Mouse (Mus musculus) intestine, embryonic 15.5 days (tissue): ENCODE measurements around the gene Osbpl10. TPM values are rescaled to one million over a fixed set of nuclear protein-coding genes. Genes with fewer than 3 reads are reported as not detected.
"Not testable (repeated sequence)": the region's sequence is repeated elsewhere in the genome, so short reads cannot be mapped to it uniquely, and the experiment has no call there.

Experiments used
- ATAC-seq: fragments of 200-750 bp; cut with Nextera tagmentation; 2 replicates; pipeline ENCODE4 v1.8.0; 2017; ENCODE audit warnings: moderate TSS enrichment, moderate library complexity
- H3K27ac ChIP-seq: fragments of 300-500 bp; sonication (generic); 2 replicates; pipeline ENCODE4 v1.5.1; 2015; ENCODE audit warnings: mild to moderate bottlenecking, inconsistent platforms
- H3K27me3 ChIP-seq: fragments of 300-500 bp; sonication (generic); replicated peaks from 2 replicates; pipeline ENCODE4 v1.6.1; 2015; ENCODE audit warnings: inconsistent platforms
- H3K36me3 ChIP-seq: fragments of 300-500 bp; sonication (generic); 2 replicates; pipeline ENCODE4 v1.6.1; 2015; ENCODE audit warnings: inconsistent platforms
- H3K4me1 ChIP-seq: fragments of 300-500 bp; sonication (generic); replicated peaks from 2 replicates; pipeline ENCODE4 v1.6.1; 2015; ENCODE audit warnings: inconsistent platforms
- H3K4me2 ChIP-seq: fragments of 300-500 bp; sonication (generic); replicated peaks from 2 replicates; pipeline ENCODE4 v1.6.1; 2015; ENCODE audit warnings: mild to moderate bottlenecking, inconsistent platforms
- H3K4me3 ChIP-seq: fragments of 300-500 bp; sonication (generic); replicated peaks from 2 replicates; pipeline ENCODE4 v1.5.1; 2015; ENCODE audit warnings: inconsistent platforms
- H3K9ac ChIP-seq: fragments of 300-500 bp; sonication (generic); 2 replicates; pipeline ENCODE4 v1.6.1; 2015; ENCODE audit warnings: inconsistent platforms
- H3K9me3 ChIP-seq: fragments of 300-500 bp; sonication (generic); 2 replicates; pipeline ENCODE4 v1.6.1; 2016; ENCODE audit warnings: inconsistent platforms
- WGBS: fragments of 180-500 bp; shearing (Covaris S2); methylation state at CpG from one replicate; pipeline ENCODE4 v1.1.7; 2015; 5-methylcytosine and 5-hydroxymethylcytosine counted together
- polyA plus RNA-seq: library from polyadenylated mRNA; unstranded; fragments of >200 nt; fragmentation: Nextera tagmentation; extraction: Ambion mirVana; gene quantifications from 2 replicates; pipeline ENCODE4 v1.2.1, GENCODE M21; 2015

Gene Osbpl10
- polyA plus RNA-seq, 1 experiment from 2014 or later = 2.5 TPM

DNA sequence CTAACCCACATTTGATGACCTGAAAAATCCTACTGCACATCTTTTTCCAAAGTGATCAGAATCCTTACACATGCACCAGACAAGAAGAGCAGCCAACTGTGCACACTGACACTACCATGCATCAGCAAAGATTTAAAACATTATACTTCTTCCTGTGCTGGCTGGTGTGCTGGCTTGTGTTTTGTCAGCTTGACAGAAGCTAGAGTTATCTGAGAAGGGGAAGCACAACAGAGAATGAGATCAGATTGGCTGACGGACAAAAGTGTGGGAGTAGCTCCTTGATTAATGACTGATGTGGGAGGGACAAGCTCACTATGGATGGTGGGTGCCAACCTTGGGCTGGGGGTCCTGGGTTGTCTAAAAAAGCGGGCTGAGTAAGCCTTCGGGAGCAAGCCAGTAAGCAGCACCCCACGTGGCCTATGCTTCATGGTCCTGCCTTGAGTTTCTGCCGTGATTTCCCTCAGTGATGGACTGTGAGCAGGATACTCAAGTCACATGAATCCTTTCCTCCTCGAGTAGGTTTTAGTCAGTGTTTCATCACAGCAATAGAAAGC lies 279.4 kb downstream of the Osbpl10 start:
- H3K36me3 ChIP-seq = peaks cover 17% of the 10 kb centered on the region
- no peaks in the 10 kb centered on the region for H3K9me3 ChIP-seq
- ATAC-seq = no peak
- no peak overlapping the region for H3K4me2 ChIP-seq
- no peak overlapping the region for H3K27ac ChIP-seq
- no peaks in the 10 kb centered on the region for H3K4me1 ChIP-seq
- no peak overlapping the region for H3K9ac ChIP-seq
- no peaks in the 10 kb centered on the region for H3K27me3 ChIP-seq
- no peak overlapping the region for H3K4me3 ChIP-seq
- WGBS = 64% methylated on average over 6 of the region's 6 CpGs

DNA sequence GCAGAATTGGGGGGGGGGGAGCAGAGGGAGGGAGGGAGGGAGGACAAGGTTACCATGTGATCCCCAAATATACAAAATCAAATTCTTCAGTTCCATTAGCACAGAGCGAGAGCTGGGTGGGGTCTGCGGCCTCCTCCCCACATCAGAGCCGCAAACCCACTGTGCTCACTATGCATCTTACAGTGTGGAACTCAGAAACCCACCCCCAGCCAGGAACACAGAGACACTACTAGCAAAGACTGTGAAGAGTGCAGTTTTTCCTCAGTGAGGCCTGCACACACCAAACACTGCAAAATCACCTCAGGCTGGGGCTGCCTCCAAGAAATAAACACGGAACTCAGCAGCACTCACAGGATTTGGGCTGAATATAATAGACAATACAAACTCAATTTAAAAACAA lies 281.5 kb downstream of the Osbpl10 start:
- Histone ChIP-seq H3K27ac (no peak overlapping the region), H3K4me1 (no peaks in the 10 kb centered on the region), H3K27me3 (no peaks in the 10 kb centered on the region), H3K9ac (no peak overlapping the region), H3K9me3 (no peaks in the 10 kb centered on the region), H3K36me3 (peaks cover 11% of the 10 kb centered on the region), H3K4me3 (no peak overlapping the region), H3K4me2 (no peak overlapping the region)
- WGBS = 89% methylated on average over 4 of the region's 4 CpGs
- ATAC-seq = peak; percentile 26; the same call in 1 of the 2 replicates

DNA sequence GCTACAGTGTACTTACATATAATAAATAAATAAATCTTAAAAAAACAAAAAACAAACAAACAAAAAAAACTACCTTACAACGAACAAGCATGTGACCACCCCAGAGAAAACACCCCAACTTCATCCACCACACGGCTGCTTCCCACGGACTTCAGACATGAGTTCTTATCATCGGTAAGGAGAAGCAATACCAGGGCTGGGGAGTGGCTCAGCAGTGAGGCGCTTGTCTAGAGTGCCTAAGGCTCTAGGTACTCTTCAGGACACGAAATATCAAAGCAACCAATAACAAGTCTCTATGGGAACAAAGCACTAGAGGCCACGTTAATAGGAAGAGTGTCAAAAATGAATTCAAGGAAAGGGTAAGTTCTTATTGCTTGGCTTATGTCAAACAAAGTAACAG lies 282.1 kb downstream of the Osbpl10 start:
- Histone ChIP-seq H3K27me3 (no peaks in the 10 kb centered on the region), H3K36me3 (peaks cover 11% of the 10 kb centered on the region; the same call in 1 of the 2 replicates), H3K4me3 (no peak overlapping the region), H3K4me2 (no peak overlapping the region), H3K9me3 (no peaks in the 10 kb centered on the region), H3K9ac (no peak overlapping the region), H3K4me1 (no peaks in the 10 kb centered on the region), H3K27ac (no peak overlapping the region)
- ATAC-seq = peak; percentile 70
- WGBS = 78% methylated on average over 7 of the region's 7 CpGs

DNA sequence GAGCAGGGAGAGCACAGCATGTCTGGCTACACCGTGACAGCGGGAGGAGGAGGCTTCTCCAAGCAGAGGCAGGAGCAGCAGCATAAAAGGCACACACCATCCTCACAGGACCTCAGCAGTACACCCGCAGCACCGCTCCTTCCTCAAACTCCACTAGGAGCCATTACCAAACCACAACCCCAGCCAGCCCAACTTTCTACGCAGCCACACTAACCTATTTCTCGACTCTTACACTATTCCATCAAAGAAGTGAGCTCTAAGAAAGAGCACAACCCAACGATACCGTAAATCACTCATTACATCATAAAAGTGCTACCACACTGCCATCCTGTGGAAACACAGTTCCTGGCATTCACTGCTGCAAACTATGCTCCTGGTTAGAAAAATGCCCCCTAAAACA lies 283.1 kb downstream of the Osbpl10 start:
- H3K9me3 ChIP-seq = no peaks in the 10 kb centered on the region
- no peaks in the 10 kb centered on the region for H3K4me1 ChIP-seq
- no peak overlapping the region for H3K4me3 ChIP-seq
- no peaks in the 10 kb centered on the region for H3K27me3 ChIP-seq
- H3K9ac ChIP-seq = no peak overlapping the region
- H3K36me3 ChIP-seq = peaks cover 7% of the 10 kb centered on the region; the same call in 1 of the 2 replicates
- 72% methylated on average over 8 of the region's 8 CpGs for WGBS
- H3K4me2 ChIP-seq = no peak overlapping the region
- no peak for ATAC-seq
- H3K27ac ChIP-seq = no peak overlapping the region

DNA sequence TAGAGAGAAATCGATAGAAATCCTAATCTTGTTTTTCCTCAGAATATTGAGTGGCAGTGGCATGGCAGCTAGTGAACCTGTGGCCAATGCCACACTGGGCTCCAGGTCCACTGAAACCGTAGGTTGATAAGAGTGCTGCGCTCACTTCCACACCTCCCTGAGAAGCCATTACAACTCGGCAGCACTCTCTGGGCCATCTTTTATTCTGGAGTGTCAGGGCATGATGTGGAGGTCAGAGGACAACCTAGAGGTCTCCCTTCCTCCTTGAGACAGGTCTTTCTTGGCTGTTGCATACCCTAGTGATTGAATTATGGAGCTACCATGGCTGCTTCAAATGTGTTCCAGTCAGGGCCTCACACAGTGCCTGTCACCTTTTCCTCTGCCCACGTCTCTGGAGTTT lies 283.5 kb downstream of the Osbpl10 start:
- Histone ChIP-seq H3K27ac (no peak overlapping the region), H3K4me1 (no peaks in the 10 kb centered on the region), H3K4me2 (no peak overlapping the region), H3K27me3 (no peaks in the 10 kb centered on the region), H3K36me3 (peaks cover 5% of the 10 kb centered on the region; the same call in 1 of the 2 replicates), H3K4me3 (no peak overlapping the region), H3K9ac (no peak overlapping the region), H3K9me3 (no peaks in the 10 kb centered on the region)
- WGBS = 69% methylated on average over 5 of the region's 5 CpGs
- no peak for ATAC-seq

DNA sequence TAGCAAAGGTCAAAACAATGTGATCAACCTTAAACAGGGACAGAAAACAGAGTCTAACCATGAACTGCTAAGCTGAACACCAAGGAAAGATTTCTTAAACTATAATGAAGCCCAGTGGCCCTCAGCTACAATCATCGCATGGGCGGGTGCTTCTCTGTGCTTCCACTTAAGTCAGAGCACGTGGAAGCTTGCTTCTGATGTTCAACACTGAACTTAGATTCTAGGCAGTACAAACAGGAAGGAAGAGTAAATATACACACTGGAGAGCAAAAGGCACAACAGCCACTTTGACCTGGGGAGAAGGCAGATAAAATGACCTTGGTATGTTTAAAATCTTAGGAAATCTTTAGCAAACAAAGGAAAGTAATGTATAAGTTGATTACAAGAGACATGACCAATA lies 293.2 kb downstream of the Osbpl10 start:
- no peak for ATAC-seq
- 76% methylated on average over 3 of the region's 3 CpGs for WGBS
- no peak overlapping the region for H3K27ac ChIP-seq
- peaks cover 8% of the 10 kb centered on the region; the same call in 1 of the 2 replicates for H3K36me3 ChIP-seq
- H3K4me3 ChIP-seq = no peak overlapping the region
- H3K4me1 ChIP-seq = no peaks in the 10 kb centered on the region
- H3K9me3 ChIP-seq = no peaks in the 10 kb centered on the region
- H3K9ac ChIP-seq = no peak overlapping the region
- H3K4me2 ChIP-seq = no peak overlapping the region
- H3K27me3 ChIP-seq = no peaks in the 10 kb centered on the region

DNA sequence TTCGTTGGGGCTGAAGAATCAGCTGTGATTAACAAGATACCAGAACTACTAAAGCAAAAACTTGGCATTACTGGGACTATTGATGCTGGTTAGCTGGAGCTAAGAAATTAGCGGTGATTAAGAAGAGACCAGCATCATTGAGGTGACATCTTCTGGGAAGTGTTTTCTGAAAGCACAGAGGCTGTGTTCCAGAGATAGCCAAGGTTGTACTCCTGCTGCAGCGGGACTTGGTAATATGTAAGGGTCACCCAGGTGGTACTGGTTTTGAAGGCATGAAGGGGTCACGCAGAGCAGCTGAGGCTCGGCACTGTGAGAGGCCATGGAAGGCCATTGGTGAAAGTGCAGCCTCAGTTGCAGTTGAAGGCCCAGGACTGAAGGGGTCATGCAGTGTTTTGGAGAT lies 294.1 kb downstream of the Osbpl10 start:
- not testable (repeated sequence) for H3K27ac ChIP-seq, H3K9me3 ChIP-seq, H3K4me1 ChIP-seq, H3K9ac ChIP-seq, H3K27me3 ChIP-seq, H3K4me3 ChIP-seq, ATAC-seq, H3K36me3 ChIP-seq, H3K4me2 ChIP-seq
- 97% methylated on average over 5 of the region's 5 CpGs for WGBS

DNA sequence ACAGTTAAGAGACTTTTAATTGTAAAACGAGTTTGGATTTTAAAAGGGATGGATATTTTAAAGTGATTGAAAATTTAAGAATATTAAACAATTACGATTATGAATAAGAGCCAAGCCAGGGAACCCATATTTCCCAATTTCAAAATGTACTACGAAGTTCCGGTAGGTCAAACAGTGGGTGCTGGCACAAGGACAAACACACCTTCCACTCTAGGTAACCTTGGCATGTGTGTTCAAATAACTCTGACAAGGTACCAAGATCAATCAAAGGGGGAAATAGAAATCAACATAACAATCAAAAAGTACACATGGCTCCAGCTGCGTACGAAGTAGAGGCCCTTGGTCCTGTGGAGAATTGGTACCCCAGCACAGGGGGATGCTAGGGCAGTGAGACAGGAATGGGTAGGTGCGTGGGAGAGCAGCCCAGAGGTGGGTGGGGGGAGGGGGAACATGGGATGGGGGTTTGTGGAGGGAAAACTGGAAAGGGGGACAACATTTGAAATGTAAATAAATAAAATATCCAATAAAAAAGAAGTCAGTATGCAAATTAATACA lies 294.8 kb downstream of the Osbpl10 start:
- peak; percentile 34; the same call in 1 of the 2 replicates for ATAC-seq
- no peak overlapping the region for H3K9ac ChIP-seq
- H3K27me3 ChIP-seq = no peaks in the 10 kb centered on the region
- H3K4me2 ChIP-seq = no peak overlapping the region
- H3K4me3 ChIP-seq = no peak overlapping the region
- peaks cover 9% of the 10 kb centered on the region; the same call in 1 of the 2 replicates for H3K36me3 ChIP-seq
- 81% methylated on average over 7 of the region's 7 CpGs for WGBS
- H3K4me1 ChIP-seq = no peaks in the 10 kb centered on the region
- no peaks in the 10 kb centered on the region for H3K9me3 ChIP-seq
- no peak overlapping the region for H3K27ac ChIP-seq

DNA sequence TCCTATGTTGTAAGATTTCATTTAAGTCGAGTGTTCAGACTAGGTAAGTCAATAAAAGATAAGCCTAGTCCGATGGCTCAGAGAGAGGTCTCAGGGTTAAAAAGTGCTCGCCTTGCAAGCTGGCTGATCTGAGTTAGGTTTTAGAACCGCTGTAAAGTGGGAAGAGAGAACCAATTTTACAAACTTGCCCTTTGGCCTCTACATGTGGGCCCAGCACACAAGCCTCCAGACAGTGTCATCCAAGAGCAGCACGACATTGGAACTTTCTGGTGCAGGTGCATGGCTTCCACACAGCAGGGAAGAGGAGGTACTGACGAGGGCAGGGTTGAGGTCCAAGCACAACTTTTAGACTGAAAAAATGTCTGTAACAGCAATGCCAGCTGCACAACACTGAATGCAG lies 296.4 kb downstream of the Osbpl10 start:
- 68% methylated on average over 6 of the region's 6 CpGs for WGBS
- Histone ChIP-seq H3K4me1 (no peaks in the 10 kb centered on the region), H3K4me3 (no peak overlapping the region), H3K36me3 (peaks cover 15% of the 10 kb centered on the region; the same call in 1 of the 2 replicates), H3K4me2 (no peak overlapping the region), H3K27me3 (no peaks in the 10 kb centered on the region), H3K9me3 (no peaks in the 10 kb centered on the region), H3K27ac (no peak overlapping the region), H3K9ac (no peak overlapping the region)
- ATAC-seq = no peak

DNA sequence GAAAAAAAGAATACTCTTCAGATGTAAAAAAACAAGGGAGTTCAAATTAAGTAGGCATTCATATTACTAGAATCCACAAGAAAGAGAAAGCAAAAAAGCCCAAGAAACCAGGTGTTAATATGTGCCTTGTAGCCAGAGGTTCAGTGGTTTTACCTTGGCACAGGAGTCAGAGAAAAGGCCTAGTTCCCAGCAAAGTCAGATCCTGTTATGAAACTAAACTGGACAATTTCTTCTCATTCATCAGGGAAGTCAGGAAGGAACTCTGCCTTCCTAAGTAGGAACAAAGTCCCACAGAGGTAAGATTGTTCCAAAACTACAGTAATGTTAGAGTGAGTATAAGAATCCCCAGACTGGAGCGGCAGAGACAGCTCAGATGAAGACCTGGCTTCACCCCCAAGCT lies 300.3 kb downstream of the Osbpl10 start:
- H3K9ac ChIP-seq = no peak overlapping the region
- 86% methylated on average over 1 of the region's 1 CpGs for WGBS
- H3K36me3 ChIP-seq = peaks cover 15% of the 10 kb centered on the region; the same call in 1 of the 2 replicates
- ATAC-seq = no peak
- no peak overlapping the region for H3K27ac ChIP-seq
- no peak overlapping the region for H3K4me3 ChIP-seq
- H3K9me3 ChIP-seq = no peaks in the 10 kb centered on the region
- no peak overlapping the region for H3K4me2 ChIP-seq
- no peaks in the 10 kb centered on the region for H3K4me1 ChIP-seq
- no peaks in the 10 kb centered on the region for H3K27me3 ChIP-seq

Other genes starting within 250 kb of the Osbpl10 start
- 77.5 and 77.7 TPM in 2 replicates for gene Cmtm6, start 247.5 kb upstream of the Osbpl10 start, polyA plus RNA-seq
- gene Cmtm7, start 196.7 kb upstream of the Osbpl10 start, polyA plus RNA-seq = 89.8 and 100 TPM in 2 replicates
- gene Cmtm8, start 134.4 kb upstream of the Osbpl10 start, polyA plus RNA-seq = 56.6 and 63.0 TPM in 2 replicates
- gene Gpd1l, start 44.6 kb upstream of the Osbpl10 start, polyA plus RNA-seq = 20.3 and 21.8 TPM in 2 replicates
- gene Rps27rt, start 4.2 kb downstream of the Osbpl10 start, polyA plus RNA-seq = 387 and 549 TPM in 2 replicates